Comparison of ENCODE assay signal across 20 mouse cellular contexts in genomic region chr13:81437088-81437487, GRCm38 (mm10).
DNase-seq lines count a peak whose midpoint lies in the region; ATAC-seq lines count a peak whose summit lies in the region.
"Had no signal": no experiment of that assay in that cellular context is flagged by ENCODE, and none has a peak within 500 bp of the region (broad histone marks: within the 10 kb centered on the region; RNA-seq: fewer than 3 reads in every experiment).

No protein-coding gene starts in this region.

- peak; percentile 22 for DNase-seq in thymus, postnatal 4 days
- DNase-seq in thymus, postnatal 14 days = no peak
- no peak for DNase-seq in heart, postnatal 10 days
- no peak for DNase-seq in frontal cortex, postnatal 14 days (ENCODE audit: low spot score in 2 of 2)
- DNase-seq: adrenal gland, postnatal 10 days; adrenal gland, postnatal 36 days; cerebellum, adult 18-20 months; cerebellum, adult 9-10 months; cerebellum, postnatal 25 days; embryo, embryonic 11 days; gastrocnemius, adult 2 months; gastrocnemius, postnatal 14 days; heart, adult 18-20 months; heart, postnatal 14 days; heart, postnatal 4 days had no signal

- ATAC-seq in common myeloid progenitor, adult 5-6 weeks (replicated peaks; ENCODE audit: low read depth, poor library complexity, severe bottlenecking) = peak; percentile 71
- peak; percentile 68 for ATAC-seq in megakaryocyte progenitor cell, adult 5-6 weeks (replicated peaks; ENCODE audit: poor library complexity)
- ATAC-seq: CD4-positive, CD25-positive, alpha-beta regulatory T cell, adult 4 months; forebrain, embryonic 16.5 days; intestine, postnatal 0 days had no signal

- intact Hi-C loops in heart, postnatal 10 days (cut with DNase I) = no loop called here
